Mouse (Mus musculus): Measurements from ENCODE around the gene 2810004N23Rik. TPM values are rescaled to one million over a fixed set of nuclear protein-coding genes. Genes with fewer than 3 reads are reported as not detected.

The 2810004N23Rik gene
- polyA plus RNA-seq (2012; ENCODE audit: insufficient read depth, insufficient read length, low replicate concordance, missing spikeins) = not detected in 2 replicates

GRCm38 (mm10) chr8:124862321-124863162, at the start of gene 2810004N23Rik, which contains the start of gene Gnpat:
Gene 2810004N23Rik (minus strand): TSS chr8:124863120.
Gene Gnpat (plus strand): TSS chr8:124863033.
- TF ChIP-seq CTCF (IDR thresholded peaks at IDR 0.05; ENCODE audit: insufficient read depth, low read depth, low read length) = no peak
- TF ChIP-seq POLR2A (IDR thresholded peaks at IDR 0.05; ENCODE audit: insufficient read depth, low read depth, low read length) = peak; percentile 90
- 2% methylated on average over 55 of the region's 55 CpGs for WGBS

GRCm38 (mm10) chr8:124911938-124912872, 49.3 kb upstream of the 2810004N23Rik start:
- Histone ChIP-seq H3K4me1 (ENCODE audit: control insufficient read depth, insufficient read depth, low read length) (no peaks in the 10 kb centered on the region; the same call in 1 of the 2 replicates), H3K4me3 (ENCODE audit: insufficient read depth, low read depth, low read length) (no peak overlapping the region), H3K27ac (ENCODE audit: insufficient read depth, low read depth, low read length) (no peak overlapping the region)
- TF ChIP-seq POLR2A (IDR thresholded peaks at IDR 0.05; ENCODE audit: insufficient read depth, low read depth, low read length) = no peak
- WGBS = 77% methylated on average over 17 of the region's 17 CpGs

More at GRCm38 (mm10) chr8:124862321-124863162, at the start of gene 2810004N23Rik, which contains the start of gene Gnpat:
- Histone ChIP-seq H3K27ac (ENCODE audit: insufficient read depth, low read depth, low read length) (peak within 1 kb of the TSS; percentile 30), H3K4me3 (ENCODE audit: insufficient read depth, low read depth, low read length) (peak within 1 kb of the TSS; percentile 79), H3K4me1 (ENCODE audit: control insufficient read depth, insufficient read depth, low read length) (peaks cover 4% of the 10 kb centered on the region; the same call in 1 of the 2 replicates)

- Histone ChIP-seq H3K27ac (ENCODE audit: insufficient read depth, low read depth, low read length) (no peak overlapping the region), H3K4me1 (ENCODE audit: control insufficient read depth, insufficient read depth, low read length) (no peaks in the 10 kb centered on the region; the same call in 1 of the 2 replicates), H3K4me3 (ENCODE audit: insufficient read depth, low read depth, low read length) (no peak overlapping the region)
- 72% methylated on average over 10 of the region's 10 CpGs for WGBS
- TF ChIP-seq CTCF (IDR thresholded peaks at IDR 0.05; ENCODE audit: insufficient read depth, low read depth, low read length) = no peak
- no peak for TF ChIP-seq POLR2A (IDR thresholded peaks at IDR 0.05; ENCODE audit: insufficient read depth, low read depth, low read length)
Measured at GRCm38 (mm10) chr8:124910349-124910748, 47.4 kb upstream of the 2810004N23Rik start.

GRCm38 (mm10) chr8:124909936-124910335, 47.0 kb upstream of the 2810004N23Rik start:
- 90% methylated on average over 16 of the region's 16 CpGs for WGBS
- TF ChIP-seq POLR2A (IDR thresholded peaks at IDR 0.05; ENCODE audit: insufficient read depth, low read depth, low read length) (no peak), CTCF (IDR thresholded peaks at IDR 0.05; ENCODE audit: insufficient read depth, low read depth, low read length) (no peak)
- Histone ChIP-seq H3K4me1 (ENCODE audit: control insufficient read depth, insufficient read depth, low read length) (no peaks in the 10 kb centered on the region; the same call in 1 of the 2 replicates), H3K4me3 (ENCODE audit: insufficient read depth, low read depth, low read length) (no peak overlapping the region), H3K27ac (ENCODE audit: insufficient read depth, low read depth, low read length) (no peak overlapping the region)

GRCm38 (mm10) chr8:124905482-124905881, 42.6 kb upstream of the 2810004N23Rik start:
- no peak overlapping the region for H3K27ac ChIP-seq (ENCODE audit: insufficient read depth, low read depth, low read length)
- no peak for TF ChIP-seq CTCF (IDR thresholded peaks at IDR 0.05; ENCODE audit: insufficient read depth, low read depth, low read length)
- no peak for TF ChIP-seq POLR2A (IDR thresholded peaks at IDR 0.05; ENCODE audit: insufficient read depth, low read depth, low read length)
- H3K4me3 ChIP-seq (ENCODE audit: insufficient read depth, low read depth, low read length) = no peak overlapping the region
- peaks cover 8% of the 10 kb centered on the region; the same call in 1 of the 2 replicates for H3K4me1 ChIP-seq (ENCODE audit: control insufficient read depth, insufficient read depth, low read length)
- WGBS = 82% methylated on average over 2 of the region's 2 CpGs

- Histone ChIP-seq H3K4me1 (ENCODE audit: control insufficient read depth, insufficient read depth, low read length) (peaks cover 15% of the 10 kb centered on the region), H3K4me3 (ENCODE audit: insufficient read depth, low read depth, low read length) (no peak overlapping the region), H3K27ac (ENCODE audit: insufficient read depth, low read depth, low read length) (no peak overlapping the region)
- WGBS = 91% methylated on average over 15 of the region's 15 CpGs
- TF ChIP-seq CTCF (IDR thresholded peaks at IDR 0.05; ENCODE audit: insufficient read depth, low read depth, low read length) = no peak
- no peak for TF ChIP-seq POLR2A (IDR thresholded peaks at IDR 0.05; ENCODE audit: insufficient read depth, low read depth, low read length)
Measured at GRCm38 (mm10) chr8:124903198-124903597, 40.3 kb upstream of the 2810004N23Rik start.

GRCm38 (mm10) chr8:124898251-124898905, 35.5 kb upstream of the 2810004N23Rik start:
- Histone ChIP-seq H3K4me1 (ENCODE audit: control insufficient read depth, insufficient read depth, low read length) (peaks cover 29% of the 10 kb centered on the region), H3K4me3 (ENCODE audit: insufficient read depth, low read depth, low read length) (peak overlapping the region; percentile 80), H3K27ac (ENCODE audit: insufficient read depth, low read depth, low read length) (no peak overlapping the region)
- WGBS = 5% methylated on average over 31 of the region's 31 CpGs
- no peak for TF ChIP-seq POLR2A (IDR thresholded peaks at IDR 0.05; ENCODE audit: insufficient read depth, low read depth, low read length)
